Mouse (Mus musculus): ENCODE data around the gene Casc4.
"Not testable (repeated sequence)": the region's sequence is repeated elsewhere in the genome, so short reads cannot be mapped to it uniquely, and the experiment has no call there.

Casc4 gene

GRCm38 (mm10) chr2:121896825-121897224, 30.1 kb downstream of the Casc4 start:
- intact Hi-C loops (cut with DNase I): no loop called here

- intact Hi-C loops (cut with DNase I): no loop called here
Measured at GRCm38 (mm10) chr2:121909975-121910374, 43.2 kb downstream of the Casc4 start.

- intact Hi-C loops (cut with DNase I): no loop called here
Measured at GRCm38 (mm10) chr2:121916047-121916970, 49.5 kb downstream of the Casc4 start.

GRCm38 (mm10) chr2:121937624-121938023, 70.9 kb downstream of the Casc4 start:
- intact Hi-C loops (cut with DNase I): not testable (repeated sequence)

GRCm38 (mm10) chr2:121943364-121943763, 76.6 kb downstream of the Casc4 start:
- intact Hi-C loops (cut with DNase I): no loop called here

- intact Hi-C loops (cut with DNase I): no loop called here
Measured at GRCm38 (mm10) chr2:121954971-121955656, 88.3 kb downstream of the Casc4 start.

- intact Hi-C loops (cut with DNase I): no loop called here
Measured at GRCm38 (mm10) chr2:121955765-121956223, 89.0 kb downstream of the Casc4 start, which contains the start of the genes Ctdspl2 and Mageb3. TSS of gene Ctdspl2 (plus strand) at chr2:121956001. TSS of gene Mageb3 (minus strand) at chr2:121956092.

- intact Hi-C loops (cut with DNase I): no loop called here
Measured at GRCm38 (mm10) chr2:121956224-121957018, 89.7 kb downstream of the Casc4 start.

- intact Hi-C loops (cut with DNase I): no loop called here
Measured at GRCm38 (mm10) chr2:121957216-121957792, 90.5 kb downstream of the Casc4 start.
